ENCODE assay signal across 21 mouse cellular contexts in genomic region chr12:40794756-40795155, GRCm38 (mm10).
"Had no signal": no experiment of that assay in that cellular context is flagged by ENCODE, and none has a peak within 500 bp of the region (broad histone marks: within the 10 kb centered on the region; RNA-seq: fewer than 3 reads in every experiment).

No protein-coding gene starts in this region.

- ATAC-seq: intestine, embryonic 15.5 days; liver, postnatal 0 days; lung, postnatal 0 days; midbrain, embryonic 15.5 days had no signal

- H3K9me3 ChIP-seq: intestine, embryonic 15.5 days; limb, embryonic 10.5 days; limb, embryonic 13.5 days; midbrain, embryonic 12.5 days; midbrain, embryonic 15.5 days; neural tube, embryonic 12.5 days; neural tube, embryonic 15.5 days had no signal

- H3K27me3 ChIP-seq: intestine, embryonic 15.5 days; midbrain, embryonic 12.5 days; midbrain, embryonic 15.5 days; neural tube, embryonic 12.5 days; neural tube, embryonic 15.5 days had no signal

- H3K4me3 ChIP-seq: intestine, embryonic 15.5 days; limb, embryonic 10.5 days; limb, embryonic 13.5 days; midbrain, embryonic 12.5 days; midbrain, embryonic 15.5 days; neural tube, embryonic 12.5 days; neural tube, embryonic 15.5 days had no signal

- H3K27ac ChIP-seq: intestine, embryonic 15.5 days; limb, embryonic 13.5 days; liver, embryonic 14.5 days; macrophage; midbrain, embryonic 12.5 days; midbrain, embryonic 15.5 days; neural tube, embryonic 12.5 days; neural tube, embryonic 15.5 days; stomach, postnatal 0 days had no signal

- H3K36me3 ChIP-seq: intestine, embryonic 15.5 days; limb, embryonic 10.5 days; limb, embryonic 13.5 days; midbrain, embryonic 12.5 days; midbrain, embryonic 15.5 days; neural tube, embryonic 12.5 days; neural tube, embryonic 15.5 days had no signal

- H3K9ac ChIP-seq: intestine, embryonic 15.5 days; limb, embryonic 13.5 days; liver, embryonic 14.5 days; liver, postnatal 0 days; lung, embryonic 14.5 days; midbrain, embryonic 12.5 days; midbrain, embryonic 15.5 days; neural tube, embryonic 12.5 days; neural tube, embryonic 15.5 days had no signal

- H3K4me2 ChIP-seq: intestine, embryonic 15.5 days; limb, embryonic 13.5 days; lung, embryonic 14.5 days; midbrain, embryonic 12.5 days; midbrain, embryonic 15.5 days; neural tube, embryonic 12.5 days; neural tube, embryonic 15.5 days had no signal

- DNase-seq: kidney, postnatal 4 days; layer of hippocampus, postnatal 36 days; liver; liver, postnatal 0 days; lung, embryonic 14.5 days; right cerebral cortex, postnatal 14 days; right cerebral cortex, postnatal 4 days; thymus, adult 2 months; thymus, postnatal 14 days; thymus, postnatal 4 days had no signal
